Mouse (Mus musculus): ENCODE results near the gene Rab36. TPM values are rescaled to one million over a fixed set of nuclear protein-coding genes. Genes with fewer than 3 reads are reported as not detected.
"Not testable (repeated sequence)": the region's sequence is repeated elsewhere in the genome, so short reads cannot be mapped to it uniquely, and the experiment has no call there.

Rab36 gene
- polyA plus RNA-seq, 1 experiment from 2014 or later: 17.0 TPM

DNA sequence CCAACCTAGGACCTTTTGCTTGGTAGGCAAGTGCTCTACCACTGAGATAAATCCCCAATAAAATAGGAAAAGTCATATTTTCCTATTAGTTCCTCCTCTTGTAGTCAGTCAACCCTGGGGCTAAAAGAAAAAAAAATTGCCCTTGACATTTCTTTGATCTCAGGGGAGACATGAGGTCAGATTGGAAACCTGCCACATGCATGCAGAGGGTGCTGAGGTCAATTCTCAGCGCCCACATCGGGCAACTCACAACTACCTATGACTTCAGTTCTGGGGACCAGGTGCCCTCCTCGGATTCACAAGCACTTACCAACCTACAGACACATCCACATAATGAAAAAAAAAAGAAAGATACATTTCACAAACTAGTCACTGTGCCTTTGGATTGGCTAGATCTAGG lies 6.6 kb upstream of the Rab36 start:
- no peaks in the 10 kb centered on the region for H3K36me3 ChIP-seq (replicated peaks; ENCODE audit: control insufficient read depth, insufficient read depth)
- DNase-seq (ENCODE audit: low spot score): no peak
- no peaks in the 10 kb centered on the region for H3K9me3 ChIP-seq (ENCODE audit: control insufficient read depth, low read length)
- WGBS: 87% methylated on average over 3 of the region's 3 CpGs
- H3K27me3 ChIP-seq (ENCODE audit: control insufficient read depth, insufficient read depth, low read length): no peaks in the 10 kb centered on the region
- no peak overlapping the region for H3K4me3 ChIP-seq (replicated peaks; ENCODE audit: low read length)
- H3K9ac ChIP-seq: no peak overlapping the region
- ATAC-seq (ENCODE audit: low FRiP score): no peak
- no peak overlapping the region for H3K4me2 ChIP-seq (replicated peaks)
- peaks cover 12% of the 10 kb centered on the region for H3K4me1 ChIP-seq (replicated peaks; ENCODE audit: control insufficient read depth, insufficient read depth, low read length)
- H3K27ac ChIP-seq: no peak overlapping the region

DNA sequence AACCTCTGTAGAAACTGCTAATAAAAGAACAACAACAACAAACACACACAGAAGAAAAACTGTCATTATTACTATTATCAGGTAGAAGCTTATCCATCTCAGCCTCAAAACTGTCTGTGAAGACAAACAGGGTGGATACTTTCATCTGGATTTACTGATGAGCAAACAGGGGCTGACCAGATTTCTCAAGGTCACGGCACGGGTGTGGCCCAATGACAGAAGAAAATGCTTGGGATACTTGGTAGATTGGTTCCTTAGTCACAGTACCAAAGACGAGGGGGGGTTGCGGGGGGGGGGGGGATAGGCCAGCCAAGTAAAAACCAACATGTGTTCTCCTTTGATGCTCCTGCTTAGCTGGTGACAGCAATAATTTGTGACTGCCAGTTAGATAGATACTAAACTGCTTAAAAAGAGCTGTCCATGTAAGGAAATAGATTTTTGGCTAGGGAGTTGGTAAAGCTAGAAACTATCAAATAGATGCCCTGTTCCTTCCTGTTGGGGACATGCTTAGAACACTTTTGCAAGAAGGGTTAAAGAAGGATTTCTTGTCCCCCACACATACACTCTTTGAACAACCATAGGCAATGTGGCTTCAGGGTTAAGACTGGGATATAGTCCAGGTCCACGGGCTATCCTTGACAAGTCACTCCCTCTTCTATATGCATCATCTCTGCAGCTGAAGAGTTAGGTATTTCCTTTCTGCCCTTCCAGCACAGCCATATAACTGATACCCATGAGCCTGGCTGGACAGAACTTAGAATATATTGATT lies 5.3 kb upstream of the Rab36 start:
- H3K4me1 ChIP-seq (replicated peaks; ENCODE audit: control insufficient read depth, insufficient read depth, low read length): peaks cover 18% of the 10 kb centered on the region
- no peaks in the 10 kb centered on the region for H3K36me3 ChIP-seq (replicated peaks; ENCODE audit: control insufficient read depth, insufficient read depth)
- no peaks in the 10 kb centered on the region for H3K27me3 ChIP-seq (ENCODE audit: control insufficient read depth, insufficient read depth, low read length)
- ATAC-seq (ENCODE audit: low FRiP score): no peak
- peak overlapping the region; percentile 48; the same call in 1 of the 2 replicates for H3K27ac ChIP-seq
- no peak overlapping the region for H3K4me2 ChIP-seq (replicated peaks)
- no peaks in the 10 kb centered on the region for H3K9me3 ChIP-seq (ENCODE audit: control insufficient read depth, low read length)
- H3K4me3 ChIP-seq (replicated peaks; ENCODE audit: low read length): no peak overlapping the region
- WGBS: 79% methylated on average over 5 of the region's 5 CpGs
- H3K9ac ChIP-seq: no peak overlapping the region
- no peak for DNase-seq (ENCODE audit: low spot score)

DNA sequence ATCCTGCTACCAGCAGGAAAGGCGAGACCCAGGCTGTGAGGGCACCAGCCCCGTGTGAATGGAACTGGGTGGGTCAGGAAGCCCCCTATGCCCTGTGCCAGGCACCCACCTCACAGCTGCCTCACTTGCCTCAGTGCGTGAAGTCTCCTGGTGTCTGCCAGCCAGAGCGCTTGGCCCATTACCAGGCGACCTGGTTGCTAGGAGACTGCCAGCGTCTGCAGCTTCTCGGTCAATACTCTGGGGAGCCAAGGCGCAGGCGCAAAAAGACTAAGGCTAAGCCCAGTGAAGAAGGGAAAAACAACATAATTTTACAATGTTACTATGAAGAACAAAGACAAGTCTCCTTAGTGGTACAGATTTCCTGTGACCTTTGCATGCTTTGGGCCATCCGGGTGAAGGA lies 4.5 kb upstream of the Rab36 start, which contains the start of gene Rsph14:
Rsph14 (minus strand) TSS at position 192 of the 400 bp plus-strand sequence.
- ATAC-seq (ENCODE audit: low FRiP score) (peak; percentile 68), DNase-seq (ENCODE audit: low spot score) (peak; percentile 94)
- Histone ChIP-seq H3K36me3 (replicated peaks; ENCODE audit: control insufficient read depth, insufficient read depth) (no peaks in the 10 kb centered on the region), H3K9me3 (ENCODE audit: control insufficient read depth, low read length) (no peaks in the 10 kb centered on the region), H3K9ac (no peak within 1 kb of the TSS), H3K4me2 (replicated peaks) (peak within 1 kb of the TSS; percentile 40), H3K4me3 (replicated peaks; ENCODE audit: low read length) (no peak within 1 kb of the TSS), H3K27me3 (ENCODE audit: control insufficient read depth, insufficient read depth, low read length) (no peaks in the 10 kb centered on the region), H3K27ac (peak within 1 kb of the TSS; percentile 48), H3K4me1 (replicated peaks; ENCODE audit: control insufficient read depth, insufficient read depth, low read length) (peaks cover 21% of the 10 kb centered on the region)
- WGBS: 10% methylated on average over 10 of the region's 10 CpGs

DNA sequence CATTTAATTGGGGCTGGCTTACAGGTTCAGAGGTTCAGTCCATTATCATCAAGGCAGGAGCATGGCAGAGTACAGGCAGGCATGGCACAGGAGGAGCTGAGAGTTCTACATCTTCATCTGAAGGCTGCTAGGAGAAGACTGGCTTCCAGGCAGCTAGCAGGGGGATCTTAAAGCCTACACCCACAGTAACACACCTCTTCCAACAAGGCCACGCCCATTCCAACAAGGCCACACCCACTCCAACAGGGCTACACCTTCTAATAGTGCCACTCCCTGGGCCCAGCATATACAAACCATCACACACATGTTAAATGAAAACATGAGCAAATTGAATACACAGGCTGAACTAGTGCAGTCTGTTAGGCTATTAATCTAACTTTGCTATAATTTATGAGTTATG lies 5.2 kb downstream of the Rab36 start:
- not testable (repeated sequence) for H3K27ac ChIP-seq; H3K4me3 ChIP-seq (replicated peaks; ENCODE audit: low read length); H3K9ac ChIP-seq; H3K36me3 ChIP-seq (replicated peaks; ENCODE audit: control insufficient read depth, insufficient read depth); H3K9me3 ChIP-seq (ENCODE audit: control insufficient read depth, low read length); ATAC-seq (ENCODE audit: low FRiP score); DNase-seq (ENCODE audit: low spot score); H3K4me2 ChIP-seq (replicated peaks); H3K27me3 ChIP-seq (ENCODE audit: control insufficient read depth, insufficient read depth, low read length)
- peaks cover 16% of the 10 kb centered on the region; the same call in 1 of the 2 replicates for H3K4me1 ChIP-seq (replicated peaks; ENCODE audit: control insufficient read depth, insufficient read depth, low read length)
- 17% methylated on average over 1 of the region's 1 CpGs for WGBS

DNA sequence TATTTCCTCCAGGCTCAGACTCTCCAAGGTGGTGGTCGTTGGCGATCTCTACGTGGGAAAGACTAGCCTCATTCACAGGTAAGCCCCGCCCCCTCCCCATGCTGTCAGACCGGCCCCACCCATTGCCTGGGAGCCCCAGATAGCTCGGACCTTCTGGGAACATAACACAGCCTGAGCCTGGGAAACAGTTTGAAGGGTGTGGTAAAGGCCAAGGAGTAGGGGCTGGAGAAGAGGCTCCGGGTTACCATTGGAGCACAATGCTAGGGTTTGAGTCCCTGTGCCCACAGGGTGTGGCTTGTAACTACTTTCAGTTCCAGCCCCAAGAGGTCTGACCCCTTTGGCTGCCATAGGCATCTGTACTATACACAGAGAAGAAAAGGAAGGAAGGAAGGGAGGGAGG lies 7.6 kb downstream of the Rab36 start:
- WGBS: 47% methylated on average over 7 of the region's 7 CpGs
- Histone ChIP-seq H3K4me3 (replicated peaks; ENCODE audit: low read length) (no peak overlapping the region), H3K36me3 (replicated peaks; ENCODE audit: control insufficient read depth, insufficient read depth) (peaks cover 10% of the 10 kb centered on the region; the same call in 1 of the 2 replicates), H3K27ac (no peak overlapping the region), H3K4me2 (replicated peaks) (no peak overlapping the region), H3K9me3 (ENCODE audit: control insufficient read depth, low read length) (no peaks in the 10 kb centered on the region), H3K9ac (no peak overlapping the region), H3K27me3 (ENCODE audit: control insufficient read depth, insufficient read depth, low read length) (no peaks in the 10 kb centered on the region), H3K4me1 (replicated peaks; ENCODE audit: control insufficient read depth, insufficient read depth, low read length) (no peaks in the 10 kb centered on the region)
- ATAC-seq (ENCODE audit: low FRiP score) (no peak), DNase-seq (ENCODE audit: low spot score) (no peak)

DNA sequence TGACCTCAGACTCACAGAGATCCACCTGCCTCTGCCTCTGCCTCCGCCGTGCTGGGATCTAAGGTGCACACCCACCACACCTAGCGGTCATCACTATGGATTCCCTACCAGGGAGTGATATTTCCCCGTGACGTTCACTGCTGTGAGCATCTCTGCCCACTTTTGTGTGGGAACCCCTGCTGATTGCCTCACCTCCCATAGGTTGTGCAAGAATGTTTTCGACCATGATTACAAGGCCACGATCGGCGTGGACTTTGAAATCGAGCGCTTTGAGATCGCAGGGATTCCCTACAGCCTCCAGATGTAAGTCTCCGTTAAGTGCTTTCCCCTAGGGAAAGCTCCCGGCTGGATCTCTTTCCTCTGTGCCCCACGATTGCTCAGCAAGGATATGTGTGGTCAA lies 9.0 kb downstream of the Rab36 start:
- no peak for DNase-seq (ENCODE audit: low spot score)
- no peaks in the 10 kb centered on the region for H3K4me1 ChIP-seq (replicated peaks; ENCODE audit: control insufficient read depth, insufficient read depth, low read length)
- H3K9me3 ChIP-seq (ENCODE audit: control insufficient read depth, low read length): no peaks in the 10 kb centered on the region
- no peak overlapping the region for H3K9ac ChIP-seq
- H3K4me3 ChIP-seq (replicated peaks; ENCODE audit: low read length): no peak overlapping the region
- no peaks in the 10 kb centered on the region for H3K27me3 ChIP-seq (ENCODE audit: control insufficient read depth, insufficient read depth, low read length)
- no peak for ATAC-seq (ENCODE audit: low FRiP score)
- no peak overlapping the region for H3K4me2 ChIP-seq (replicated peaks)
- WGBS: 93% methylated on average over 15 of the region's 15 CpGs
- peaks cover 10% of the 10 kb centered on the region; the same call in 1 of the 2 replicates for H3K36me3 ChIP-seq (replicated peaks; ENCODE audit: control insufficient read depth, insufficient read depth)
- H3K27ac ChIP-seq: no peak overlapping the region

DNA sequence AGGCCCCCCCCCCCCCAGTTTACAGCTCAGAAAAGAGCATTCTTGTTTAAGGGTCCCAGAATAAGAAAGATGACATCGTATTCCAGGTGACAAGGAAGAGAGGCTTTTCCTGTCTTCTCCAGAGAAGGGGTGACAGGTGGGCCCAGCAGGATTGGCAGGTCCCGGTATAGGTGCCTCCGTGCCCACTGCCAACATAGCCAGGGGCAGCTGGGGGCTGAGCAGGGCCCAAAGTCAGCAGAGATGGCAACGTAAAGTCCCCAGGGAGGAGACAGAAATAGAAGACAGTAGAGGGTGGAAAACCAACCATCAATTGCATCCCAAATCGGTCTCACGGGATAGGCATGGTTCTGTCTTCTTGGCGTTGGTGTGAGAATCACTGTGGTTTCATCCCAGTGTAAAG lies 11.9 kb downstream of the Rab36 start:
- 94% methylated on average over 7 of the region's 7 CpGs for WGBS
- Histone ChIP-seq H3K4me3 (replicated peaks; ENCODE audit: low read length) (no peak overlapping the region), H3K27ac (no peak overlapping the region), H3K4me2 (replicated peaks) (no peak overlapping the region), H3K9ac (no peak overlapping the region), H3K9me3 (ENCODE audit: control insufficient read depth, low read length) (no peaks in the 10 kb centered on the region), H3K27me3 (ENCODE audit: control insufficient read depth, insufficient read depth, low read length) (no peaks in the 10 kb centered on the region), H3K4me1 (replicated peaks; ENCODE audit: control insufficient read depth, insufficient read depth, low read length) (no peaks in the 10 kb centered on the region), H3K36me3 (replicated peaks; ENCODE audit: control insufficient read depth, insufficient read depth) (peaks cover 10% of the 10 kb centered on the region; the same call in 1 of the 2 replicates)
- ATAC-seq (ENCODE audit: low FRiP score) (no peak), DNase-seq (ENCODE audit: low spot score) (no peak)

DNA sequence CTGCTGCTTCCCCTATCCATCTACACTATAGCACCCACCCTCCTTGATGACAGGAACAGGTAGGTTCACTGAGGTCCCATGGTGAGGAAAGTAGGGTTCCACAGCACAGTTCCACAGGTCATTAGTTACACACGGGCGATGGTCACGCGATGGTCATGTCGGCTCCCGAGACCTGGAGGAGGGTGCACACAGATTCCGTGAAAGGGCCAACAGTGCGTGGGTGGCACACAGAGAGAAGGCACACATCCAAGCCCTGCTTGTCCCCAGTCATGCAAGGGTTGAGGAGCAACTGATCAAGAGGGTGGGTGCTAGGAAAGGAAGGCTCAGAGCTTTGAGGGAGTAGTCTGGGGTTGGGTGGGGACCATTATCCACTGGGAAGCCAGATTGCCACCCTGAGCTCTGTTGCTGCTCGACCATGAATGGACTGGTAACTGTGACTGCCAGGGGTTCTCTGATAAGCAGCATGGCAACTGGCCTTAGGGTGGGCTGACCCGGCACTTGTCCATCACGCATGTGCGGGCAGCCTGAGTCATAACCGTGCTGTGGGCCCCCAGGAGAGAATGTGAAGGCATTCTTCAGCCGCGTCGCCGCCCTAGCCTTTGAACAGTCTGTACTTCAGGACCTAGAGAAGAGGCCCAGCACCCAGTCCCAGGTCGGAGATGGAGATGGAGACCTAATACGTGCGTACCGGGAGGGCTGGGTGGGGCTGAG lies 14.7 kb downstream of the Rab36 start:
- H3K4me2 ChIP-seq (replicated peaks): no peak overlapping the region
- 96% methylated on average over 21 of the region's 21 CpGs for WGBS
- ATAC-seq (ENCODE audit: low FRiP score) (no peak), DNase-seq (ENCODE audit: low spot score) (no peak)
- H3K9ac ChIP-seq: no peak overlapping the region
- no peaks in the 10 kb centered on the region for H3K9me3 ChIP-seq (ENCODE audit: control insufficient read depth, low read length)
- peaks cover 6% of the 10 kb centered on the region for H3K4me1 ChIP-seq (replicated peaks; ENCODE audit: control insufficient read depth, insufficient read depth, low read length)
- 0 out of 2 replicates have a peak, but pooled peaks cover 2% of the 10 kb centered on the region for H3K36me3 ChIP-seq (replicated peaks; ENCODE audit: control insufficient read depth, insufficient read depth)
- no peaks in the 10 kb centered on the region for H3K27me3 ChIP-seq (ENCODE audit: control insufficient read depth, insufficient read depth, low read length)
- H3K27ac ChIP-seq: no peak overlapping the region
- H3K4me3 ChIP-seq (replicated peaks; ENCODE audit: low read length): no peak overlapping the region

DNA sequence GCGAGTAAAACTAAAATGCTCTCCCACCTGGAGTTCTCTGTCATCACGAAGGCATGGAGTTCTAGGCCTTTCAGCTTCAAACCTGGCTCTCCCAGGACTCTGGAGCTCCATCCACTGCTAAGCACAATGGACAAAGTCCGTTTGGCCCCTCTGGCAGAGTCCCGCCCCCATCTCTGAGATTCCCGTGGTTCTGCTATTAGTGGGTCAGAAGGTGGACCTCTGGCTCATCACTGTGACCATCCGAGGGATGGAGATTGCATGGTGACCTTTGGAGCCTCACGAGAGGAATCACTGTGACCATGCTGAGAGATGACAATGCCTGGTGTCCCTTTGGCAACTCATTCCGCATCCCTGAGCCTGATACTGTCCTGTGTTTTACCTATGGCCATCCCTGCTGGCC lies 16.0 kb downstream of the Rab36 start:
- no peak overlapping the region for H3K9ac ChIP-seq
- ATAC-seq (ENCODE audit: low FRiP score): no peak
- H3K4me2 ChIP-seq (replicated peaks): no peak overlapping the region
- peaks cover 6% of the 10 kb centered on the region for H3K4me1 ChIP-seq (replicated peaks; ENCODE audit: control insufficient read depth, insufficient read depth, low read length)
- WGBS: 79% methylated on average over 8 of the region's 8 CpGs
- DNase-seq (ENCODE audit: low spot score): no peak
- H3K27ac ChIP-seq: no peak overlapping the region
- no peaks in the 10 kb centered on the region for H3K36me3 ChIP-seq (replicated peaks; ENCODE audit: control insufficient read depth, insufficient read depth)
- no peaks in the 10 kb centered on the region for H3K9me3 ChIP-seq (ENCODE audit: control insufficient read depth, low read length)
- H3K27me3 ChIP-seq (ENCODE audit: control insufficient read depth, insufficient read depth, low read length): no peaks in the 10 kb centered on the region
- H3K4me3 ChIP-seq (replicated peaks; ENCODE audit: low read length): no peak overlapping the region

Measured in hindbrain, embryonic 14.5 days (tissue).